Mouse (Mus musculus) left cerebral cortex, adult 2 months (tissue): Measurements from ENCODE around the gene Gm17374. TPM values are rescaled to one million over a fixed set of nuclear protein-coding genes. Genes with fewer than 3 reads are reported as not detected.
"Not testable (repeated sequence)": the region's sequence is repeated elsewhere in the genome, so short reads cannot be mapped to it uniquely, and the experiment has no call there.

Experiments
- DNase-seq, 2 experiments: peaks; one replicate each; pipeline ENCODE4 v3.0.0; 2021 to 2022; ENCODE audit warnings: low spot score in 2 of 2, mixed read lengths in 1 of 2; ENCODE audit errors: extremely low spot score in 1 of 2
- H3K27ac ChIP-seq: fragments of 200-600 bp; 2 replicates; pipeline ENCODE4 v1.8.1; 2022
- H3K4me3 ChIP-seq: fragments of 200-600 bp; 2 replicates; pipeline ENCODE4 v1.8.1; 2022
- CTCF ChIP-seq: fragments of 200-600 bp; IDR thresholded peaks from 2 replicates; pipeline ENCODE4 v1.8.1; 2022; ENCODE audit warnings: antibody characterized with exemption, mild to moderate bottlenecking, moderate library complexity
- intact Hi-C: fragments of 180-260 bp; cut with DNase I; formaldehyde crosslinking; loops from one replicate; pipeline ENCODE4 v1.15.1; 2025
- total RNA-seq, 2 experiments: library from RNA; stranded (reverse); gene quantifications; 2 replicates each; pipeline ENCODE4 v1.2.3; 2021

Gene Gm17374
- total RNA-seq, 2 experiments from 2014 or later: not detected

DNA sequence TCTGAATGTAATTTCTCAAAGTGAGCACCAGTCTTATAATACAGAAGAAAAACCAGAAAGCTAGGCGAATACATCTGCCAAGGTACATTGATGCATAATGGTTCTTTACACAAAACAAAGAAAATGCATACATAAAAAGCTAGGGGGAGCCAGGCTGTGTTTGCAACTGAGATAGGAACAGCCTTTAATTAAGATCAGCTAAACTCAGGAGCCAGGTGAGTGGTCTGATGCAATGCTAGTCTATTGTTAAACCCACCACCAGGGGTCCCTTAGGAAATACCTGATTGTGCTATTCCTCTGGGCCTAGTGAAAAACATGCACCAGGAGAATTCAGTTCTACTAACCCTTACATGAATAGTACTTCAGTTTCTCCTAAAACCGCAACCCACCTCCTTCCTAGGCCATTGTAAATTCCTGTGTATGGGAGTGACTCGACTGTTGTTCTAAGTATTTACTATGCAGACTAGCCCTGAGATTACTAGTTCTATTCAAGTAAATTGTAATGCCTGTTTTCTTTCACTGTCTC, 33.9 kb downstream of the Gm17374 start:
- DNase-seq, H3K4me3 ChIP-seq, intact Hi-C loops, H3K27ac ChIP-seq: not testable (repeated sequence)
- TF ChIP-seq CTCF: peak; percentile 16

DNA sequence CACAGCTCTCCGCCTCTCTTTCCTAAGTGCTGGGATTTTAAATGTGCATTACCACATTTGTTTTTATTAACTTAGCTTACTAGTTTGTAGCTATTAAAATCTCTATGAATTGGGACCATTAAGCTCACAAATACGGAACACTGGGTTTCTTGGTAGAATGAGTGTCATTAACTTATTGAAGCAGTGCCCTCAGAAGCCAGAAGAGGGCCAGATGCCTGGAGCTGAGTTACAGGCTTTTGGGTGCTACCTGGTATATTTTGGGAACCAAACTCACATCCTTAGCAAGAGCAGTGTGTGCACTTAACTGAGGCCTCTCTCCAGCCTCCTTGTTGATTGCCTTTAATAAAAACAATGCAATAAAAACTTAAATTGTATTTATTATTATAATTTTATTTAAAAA, 48.9 kb downstream of the Gm17374 start:
- H3K4me3 ChIP-seq: no peak overlapping the region
- no peak for DNase-seq
- H3K27ac ChIP-seq: no peak overlapping the region
- intact Hi-C loops: loop anchor here (2.0 kb wide), 1 partner anchor 226 kb away; no protein-coding TSS in a partner anchor
- peak; percentile 50 for TF ChIP-seq CTCF

GRCm38 (mm10) chr2:140202573-140202972, 50.7 kb downstream of the Gm17374 start:
- H3K4me3 ChIP-seq: no peak overlapping the region
- TF ChIP-seq CTCF: no peak
- DNase-seq: peak in 1 of 2 experiments; percentile 25
- H3K27ac ChIP-seq: no peak overlapping the region
- intact Hi-C loops: no loop called here

Other genes with a start within 250 kb of the Gm17374 start
- gene Tasp1, start 85.2 kb upstream of the Gm17374 start, total RNA-seq: 10 to 100 TPM; 35.8 to 41.4 TPM
- 10 to 100 TPM; 19.1 to 22.2 TPM for gene Esf1, start 18.5 kb downstream of the Gm17374 start, total RNA-seq
- 10 to 100 TPM; 50.5 to 51.3 TPM for gene Ndufaf5, start 18.6 kb downstream of the Gm17374 start, total RNA-seq
- gene Sel1l2, start 237.7 kb downstream of the Gm17374 start, total RNA-seq: not detected
- gene Macrod2, start 243.3 kb downstream of the Gm17374 start, total RNA-seq: 10 to 100 TPM; 53.5 to 56.4 TPM